Mouse (Mus musculus) megakaryocyte, embryonic 14.5 days (primary cell): ENCODE measurements around the gene Ifit1bl2.

Source experiments
- FLI1 ChIP-seq: IDR thresholded peaks from 2 replicates; pipeline ENCODE4 v1.6.1; 2012; ENCODE audit warnings: low read length, inconsistent platforms, mixed read lengths
- GATA1 ChIP-seq: IDR thresholded peaks from 3 replicates; pipeline ENCODE4 v1.6.1; 2012; ENCODE audit warnings: mixed read lengths, low read length, inconsistent platforms, borderline replicate concordance

DNA sequence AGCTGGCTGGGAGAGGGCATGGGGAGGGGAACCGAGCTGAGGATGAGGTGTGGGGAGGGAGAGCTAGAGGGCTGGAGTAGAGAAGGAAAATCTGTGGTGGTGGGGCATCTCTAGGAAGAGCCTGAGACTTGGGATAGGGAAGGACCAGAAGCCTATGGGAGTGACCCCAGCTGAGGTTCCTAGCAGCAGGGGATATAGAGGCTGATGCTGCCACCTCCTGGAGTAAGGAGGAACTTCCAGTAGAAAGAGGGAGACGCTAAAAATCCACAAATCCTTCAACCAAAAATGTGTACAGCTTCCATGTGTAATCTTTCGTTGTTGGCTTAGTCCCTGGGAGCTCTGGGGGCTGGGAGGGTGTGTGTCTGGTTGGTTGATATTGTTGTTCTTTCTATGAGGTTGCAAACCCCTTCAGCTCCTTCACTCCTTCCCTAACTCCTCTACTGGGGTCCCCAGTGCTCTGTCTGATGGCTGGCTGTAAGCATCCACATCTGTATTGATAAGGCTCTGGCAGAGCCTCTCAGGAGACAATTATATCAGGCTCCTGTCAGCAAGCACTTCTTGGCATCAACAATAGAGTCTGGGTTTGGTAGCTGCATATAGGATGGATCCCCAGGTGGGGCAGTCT is 3.5 kb downstream of the Ifit1bl2 start:
- TF ChIP-seq GATA1 (no peak), FLI1 (no peak)
